Mouse (Mus musculus) liver, adult (tissue): ENCODE measurements around the gene Chrne.

Experiments
- GATA4 ChIP-seq: IDR thresholded peaks from 2 replicates; pipeline ENCODE4 v1.6.1; 2014; ENCODE audit warnings: mild to moderate bottlenecking, low read length; ENCODE audit not compliant: insufficient replicate concordance

Gene Chrne

GRCm38 (mm10) chr11:70615516-70616093, 3.4 kb downstream of the Chrne start, which contains the start of gene 4930544D05Rik:
Gene 4930544D05Rik, plus strand, starts transcription at chr11:70615848.
- no peak for TF ChIP-seq GATA4

GRCm38 (mm10) chr11:70615074-70615473, 3.9 kb downstream of the Chrne start:
- TF ChIP-seq GATA4 = no peak

GRCm38 (mm10) chr11:70612505-70612904, 6.5 kb downstream of the Chrne start:
- no peak for TF ChIP-seq GATA4

GRCm38 (mm10) chr11:70610752-70611151, 8.3 kb downstream of the Chrne start:
- no peak for TF ChIP-seq GATA4

GRCm38 (mm10) chr11:70608381-70609066, 10.5 kb downstream of the Chrne start:
- TF ChIP-seq GATA4 = no peak

GRCm38 (mm10) chr11:70607611-70608010, 11.4 kb downstream of the Chrne start:
- TF ChIP-seq GATA4 = no peak

- TF ChIP-seq GATA4 = no peak
These were observed 12.3 kb downstream of the Chrne start for GRCm38 (mm10) chr11:70606717-70607116.

- TF ChIP-seq GATA4 = no peak
These were observed 13.9 kb downstream of the Chrne start for GRCm38 (mm10) chr11:70605024-70605566.

GRCm38 (mm10) chr11:70598451-70598953, 20.5 kb downstream of the Chrne start:
- TF ChIP-seq GATA4 = no peak

GRCm38 (mm10) chr11:70597301-70597700, 21.7 kb downstream of the Chrne start:
- no peak for TF ChIP-seq GATA4

- no peak for TF ChIP-seq GATA4
These were observed 22.9 kb downstream of the Chrne start for GRCm38 (mm10) chr11:70596094-70596493.

GRCm38 (mm10) chr11:70595638-70596037, 23.4 kb downstream of the Chrne start:
- TF ChIP-seq GATA4 = no peak; the same call in 1 of the 2 replicates

GRCm38 (mm10) chr11:70594253-70594989, 24.6 kb downstream of the Chrne start:
- TF ChIP-seq GATA4 = peak; percentile 9; the same call in 1 of the 2 replicates

- no peak for TF ChIP-seq GATA4
These were observed 27.3 kb downstream of the Chrne start for GRCm38 (mm10) chr11:70591733-70592132.

GRCm38 (mm10) chr11:70586954-70587353, 32.1 kb downstream of the Chrne start:
- TF ChIP-seq GATA4 = no peak
